7 mouse cellular contexts compared by ENCODE assay signal in genomic region chr7:79147931-79148653, GRCm38 (mm10). TPM values are rescaled to one million over a fixed set of nuclear protein-coding genes. Genes with fewer than 3 reads are reported as not detected.
DNase-seq lines count a peak whose midpoint lies in the region; ATAC-seq and TF ChIP-seq lines count a peak whose summit lies in the region.

No protein-coding gene starts in this region.

- no peak for TF ChIP-seq CTCF in E14TG2a.4 (conservative IDR thresholded peaks at IDR 0.05; ENCODE audit: low read length)

- peak overlapping the region; percentile 86 for H3K4me2 ChIP-seq in heart, embryonic 13.5 days
- peak overlapping the region; percentile 84 for H3K4me2 ChIP-seq in liver, embryonic 12.5 days
- peak overlapping the region; percentile 89 for H3K4me2 ChIP-seq in neural tube, embryonic 12.5 days (replicated peaks)

- under 1% methylated on average over 20 of the region's 20 CpGs for WGBS in heart, embryonic 13.5 days
- 3% methylated on average over 20 of the region's 20 CpGs for WGBS in liver, embryonic 12.5 days (ENCODE audit: insufficient replicate concordance)
- WGBS in neural tube, embryonic 12.5 days: under 1% methylated on average over 20 of the region's 20 CpGs

- DNase-seq in MEL-GATA-1-ER (ENCODE audit: extremely low read depth, low read depth): peak; percentile 6
- no peak for DNase-seq in cerebellum, adult 8-10 months

- peaks cover 53% of the 10 kb centered on the region for H3K4me1 ChIP-seq in E14TG2a.4 (replicated peaks; ENCODE audit: low read depth, low read length)
- H3K4me1 ChIP-seq in heart, embryonic 13.5 days: peaks cover 32% of the 10 kb centered on the region
- H3K4me1 ChIP-seq in liver, embryonic 12.5 days: peaks cover 27% of the 10 kb centered on the region
- H3K4me1 ChIP-seq in neural tube, embryonic 12.5 days: peaks cover 18% of the 10 kb centered on the region

- no peaks in the 10 kb centered on the region for H3K27me3 ChIP-seq in E14TG2a.4 (ENCODE audit: insufficient read depth, low read length)
- H3K27me3 ChIP-seq in heart, embryonic 13.5 days (replicated peaks): no peaks in the 10 kb centered on the region
- H3K27me3 ChIP-seq in liver, embryonic 12.5 days (replicated peaks): peaks cover 10% of the 10 kb centered on the region; the same call in 1 of the 2 replicates
- 0 out of 2 replicates have a peak, but pooled peaks cover 4% of the 10 kb centered on the region for H3K27me3 ChIP-seq in neural tube, embryonic 12.5 days (replicated peaks)

- H3K27ac ChIP-seq in heart, embryonic 13.5 days (replicated peaks): peak overlapping the region; percentile 92
- 0 out of 2 replicates have a peak overlapping the region, but pooled peaks have one; percentile 37 for H3K27ac ChIP-seq in liver, embryonic 12.5 days
- no peak overlapping the region for H3K27ac ChIP-seq in neural tube, embryonic 12.5 days

- H3K4me3 ChIP-seq in E14TG2a.4 (replicated peaks; ENCODE audit: low read length): peak overlapping the region; percentile 92
- peak overlapping the region; percentile 83 for H3K4me3 ChIP-seq in heart, embryonic 13.5 days
- H3K4me3 ChIP-seq in liver, embryonic 12.5 days: peak overlapping the region; percentile 58
- H3K4me3 ChIP-seq in neural tube, embryonic 12.5 days: peak overlapping the region; percentile 57

- no peak for ATAC-seq in heart, embryonic 13.5 days (ENCODE audit: extremely low read depth, insufficient number of reproducible peaks, low FRiP score, low TSS enrichment)
- no peak for ATAC-seq in liver, embryonic 12.5 days
- peak; percentile 29; the same call in 1 of the 2 replicates for ATAC-seq in neural tube, embryonic 12.5 days (ENCODE audit: low FRiP score, low read depth)
- no peak for ATAC-seq in inflammation-experienced regulatory T-cells, adult 6 months

- H3K9ac ChIP-seq in heart, embryonic 13.5 days: peak overlapping the region; percentile 89
- H3K9ac ChIP-seq in liver, embryonic 12.5 days: peak overlapping the region; percentile 42; the same call in 1 of the 2 replicates
- H3K9ac ChIP-seq in neural tube, embryonic 12.5 days: peak overlapping the region; percentile 56

- no peaks in the 10 kb centered on the region for H3K9me3 ChIP-seq in E14TG2a.4 (ENCODE audit: low read length)
- no peaks in the 10 kb centered on the region for H3K9me3 ChIP-seq in heart, embryonic 13.5 days
- no peaks in the 10 kb centered on the region for H3K9me3 ChIP-seq in liver, embryonic 12.5 days (replicated peaks)
- no peaks in the 10 kb centered on the region for H3K9me3 ChIP-seq in neural tube, embryonic 12.5 days

- peaks cover 32% of the 10 kb centered on the region for H3K36me3 ChIP-seq in E14TG2a.4 (ENCODE audit: insufficient read depth, low read length)
- H3K36me3 ChIP-seq in heart, embryonic 13.5 days: peaks cover 25% of the 10 kb centered on the region
- H3K36me3 ChIP-seq in liver, embryonic 12.5 days: peaks cover 2% of the 10 kb centered on the region
- peaks cover 6% of the 10 kb centered on the region; the same call in 1 of the 2 replicates for H3K36me3 ChIP-seq in neural tube, embryonic 12.5 days

RNA-seq across cellular contexts. Expression of gene Mfge8, which starts 0.8 kb away (rescaled TPM):
- polyA plus RNA-seq in heart, embryonic 13.5 days (2015; fragmentation: Nextera tagmentation; extraction: Ambion mirVana): 252 and 284 TPM in 2 replicates
- polyA plus RNA-seq in liver, embryonic 12.5 days (2016; fragmentation: Nextera tagmentation; extraction: Ambion mirVana): 58.0 and 59.4 TPM in 2 replicates
- polyA plus RNA-seq in neural tube, embryonic 12.5 days (2016; fragmentation: Nextera tagmentation; extraction: Ambion mirVana): 62.8 and 64.5 TPM in 2 replicates
- polyA plus RNA-seq in inflammation-experienced regulatory T-cells, adult 6 months (2017; shearing (Covaris generic)): 10 to 100 TPM; 16.7 to 18.5 (median 18.4) TPM

RNA-seq across cellular contexts. Expression of gene Hapln3, which starts 17.3 kb away (rescaled TPM):
- 1.1 and 1.6 TPM in 2 replicates for polyA plus RNA-seq in heart, embryonic 13.5 days (2015; fragmentation: Nextera tagmentation; extraction: Ambion mirVana)
- 0.26 and 0.71 TPM in 2 replicates for polyA plus RNA-seq in liver, embryonic 12.5 days (2016; fragmentation: Nextera tagmentation; extraction: Ambion mirVana)
- 1.7 and 1.9 TPM in 2 replicates for polyA plus RNA-seq in neural tube, embryonic 12.5 days (2016; fragmentation: Nextera tagmentation; extraction: Ambion mirVana)
- polyA plus RNA-seq in inflammation-experienced regulatory T-cells, adult 6 months (2017; shearing (Covaris generic)): not detected
